Mouse (Mus musculus) brain, embryonic 14.5 days (tissue): ENCODE results near the gene Nfkbil1.

Experiments used
- CTCF ChIP-seq: fragments of 200-500 bp; IDR thresholded peaks from 2 replicates; pipeline ENCODE4 v1.5.1; 2012; ENCODE audit warnings: inconsistent platforms, mild to moderate bottlenecking, moderate library complexity, borderline replicate concordance; ENCODE audit not compliant: insufficient read depth, insufficient read length; ENCODE audit errors: extremely low read depth
- POLR2A ChIP-seq: fragments of 200-500 bp; IDR thresholded peaks from 2 replicates; pipeline ENCODE4 v1.6.1; 2012; ENCODE audit warnings: mild to moderate bottlenecking, inconsistent platforms, borderline replicate concordance; ENCODE audit not compliant: poor library complexity, insufficient read depth, insufficient read length, severe bottlenecking; ENCODE audit errors: extremely low read depth

- no peak for TF ChIP-seq CTCF
- TF ChIP-seq POLR2A, result peak; percentile 70; the same call in 1 of the 2 replicates
Measured at GRCm38 (mm10) chr17:35262664-35263522, 27.3 kb upstream of the Nfkbil1 start, which contains the start of gene H2-D1.
